Mouse (Mus musculus) cerebellum, postnatal 14 days (tissue): ENCODE measurements around the gene Gm42674.

Source experiments
- DNase-seq, 2 experiments: peaks; one replicate each; pipeline ENCODE4 v3.0.0; 2021; ENCODE audit warnings: mixed read lengths in 2 of 2

Gene Gm42674

GRCm38 (mm10) chr3:90626266-90627021 lies 24.7 kb downstream of the Gm42674 start:
- no peak for DNase-seq

GRCm38 (mm10) chr3:90627366-90627765 lies 25.7 kb downstream of the Gm42674 start:
- no peak for DNase-seq

GRCm38 (mm10) chr3:90627807-90628206 lies 26.1 kb downstream of the Gm42674 start:
- DNase-seq = peak; percentile 17 to 39

- DNase-seq = no peak
These were observed 27.6 kb downstream of the Gm42674 start for GRCm38 (mm10) chr3:90629298-90629697.

GRCm38 (mm10) chr3:90631984-90632383 lies 30.3 kb downstream of the Gm42674 start:
- no peak for DNase-seq

- no peak for DNase-seq
These were observed 37.0 kb downstream of the Gm42674 start for GRCm38 (mm10) chr3:90638511-90639275.

DNA sequence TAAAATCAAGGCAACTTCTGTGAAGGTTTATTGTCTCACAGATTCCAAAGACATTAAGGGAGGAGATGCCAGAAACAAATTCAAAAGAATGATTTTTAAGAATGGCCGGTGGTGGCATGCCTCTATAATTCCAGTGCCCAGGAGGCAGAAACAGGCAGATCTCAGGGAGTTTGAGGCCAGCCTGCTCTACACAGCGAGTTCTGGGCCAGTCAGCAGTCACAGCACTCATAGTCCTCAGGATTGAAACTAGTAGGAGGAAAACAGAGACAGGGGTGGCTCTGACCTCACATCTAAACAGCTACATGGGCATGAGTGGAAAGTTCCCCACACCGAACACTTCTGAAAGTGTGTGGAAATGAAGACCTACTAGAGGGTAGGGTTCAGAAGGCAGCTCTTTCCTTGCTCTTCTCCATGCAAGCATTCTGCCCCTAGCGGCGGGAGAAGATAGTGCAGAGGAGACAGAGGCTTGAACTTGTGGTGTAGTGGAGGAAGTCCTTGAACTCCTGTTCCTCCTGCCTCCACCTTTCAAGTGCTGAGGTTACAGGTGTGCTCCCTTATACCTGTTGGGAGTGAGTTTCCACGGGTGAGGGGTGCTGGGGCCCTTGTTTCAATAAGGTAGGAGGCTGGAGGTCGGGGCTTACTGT lies 37.9 kb downstream of the Gm42674 start:
- DNase-seq = peak; percentile 20 to 36

GRCm38 (mm10) chr3:90640981-90641380 lies 39.3 kb downstream of the Gm42674 start:
- no peak for DNase-seq

DNA sequence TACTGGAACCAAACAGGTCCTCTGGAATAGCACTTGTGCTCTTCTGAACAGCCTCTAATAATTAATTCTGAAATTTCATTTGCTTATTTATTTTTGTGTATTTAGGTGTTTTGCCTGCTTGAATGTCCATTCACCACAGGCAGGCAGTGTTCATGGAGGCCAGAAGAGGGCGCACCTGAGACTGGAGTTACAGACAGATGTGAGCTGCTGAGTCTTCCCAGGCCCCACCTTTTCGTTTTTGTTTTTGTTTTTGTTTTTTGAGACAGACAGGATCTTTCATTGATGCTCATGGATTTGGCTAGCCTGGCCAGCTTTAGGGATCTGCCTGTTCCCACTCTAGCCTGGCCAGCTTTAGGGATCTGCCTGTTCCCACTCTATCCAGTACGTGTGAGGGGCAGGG lies 42.5 kb downstream of the Gm42674 start:
- DNase-seq = peak; percentile 15 to 46

GRCm38 (mm10) chr3:90647291-90647690 lies 45.6 kb downstream of the Gm42674 start:
- DNase-seq = no peak

DNA sequence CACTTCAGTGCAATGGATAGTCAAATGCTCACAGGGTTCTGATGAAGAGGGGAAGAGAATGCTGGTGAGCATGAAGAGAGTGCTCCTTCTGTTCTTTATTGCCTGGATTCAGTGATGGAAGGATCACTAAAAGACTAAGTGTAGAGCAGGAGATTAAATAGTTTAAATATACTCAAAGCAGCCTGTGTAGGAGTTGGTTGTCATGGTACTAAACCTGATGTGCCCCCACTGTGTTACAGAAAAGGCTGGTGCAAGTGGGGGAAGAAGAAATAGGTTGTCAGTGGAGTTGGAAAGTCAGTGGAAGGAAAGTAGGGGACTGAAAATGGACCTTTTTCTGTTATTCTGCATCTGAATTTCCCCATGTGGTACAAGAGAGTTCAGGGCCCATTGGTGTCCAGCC lies 47.3 kb downstream of the Gm42674 start:
- DNase-seq = no peak

GRCm38 (mm10) chr3:90649832-90650231 lies 48.1 kb downstream of the Gm42674 start:
- DNase-seq = no peak

- DNase-seq = peak; percentile 85 to 89
These were observed 51.3 kb downstream of the Gm42674 start for GRCm38 (mm10) chr3:90652878-90653508.

- DNase-seq = no peak
These were observed 52.0 kb downstream of the Gm42674 start, which contains the start of gene S100a7a for GRCm38 (mm10) chr3:90653717-90654116. S100a7a (plus strand) TSS chr3:90654017.
